Mouse (Mus musculus) adrenal gland, adult (tissue): ENCODE data around the gene Aebp2.
"Not testable (repeated sequence)": the region's sequence is repeated elsewhere in the genome, so short reads cannot be mapped to it uniquely, and the experiment has no call there.

Experiments
- DNase-seq, 2 experiments: peaks; one replicate each; pipeline ENCODE4 v3.0.0; 2022 to 2023; ENCODE audit warnings: low spot score in 1 of 2; ENCODE audit not compliant: inconsistent age in 2 of 2

Aebp2 gene

DNA sequence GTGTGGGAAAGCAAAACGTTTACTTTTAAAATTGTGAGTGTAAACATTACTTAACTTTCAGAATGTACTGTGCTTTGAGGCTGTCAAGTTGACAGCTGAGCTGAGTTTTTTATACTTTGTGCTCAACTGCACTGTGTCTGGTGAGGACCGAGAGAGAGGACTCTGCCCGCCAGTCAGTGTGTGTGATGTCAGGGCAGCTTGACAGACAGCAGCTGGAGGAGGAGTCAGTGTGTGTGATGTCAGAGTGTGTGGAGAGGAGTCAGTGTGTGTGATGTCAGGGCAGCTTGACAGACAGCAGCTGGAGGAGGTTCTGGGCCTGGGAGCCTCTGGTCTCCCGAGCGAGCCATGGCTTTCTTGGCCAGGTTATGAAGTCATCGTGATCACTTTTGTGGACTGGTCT lies 24.4 kb downstream of the Aebp2 start:
- DNase-seq = no peak

DNA sequence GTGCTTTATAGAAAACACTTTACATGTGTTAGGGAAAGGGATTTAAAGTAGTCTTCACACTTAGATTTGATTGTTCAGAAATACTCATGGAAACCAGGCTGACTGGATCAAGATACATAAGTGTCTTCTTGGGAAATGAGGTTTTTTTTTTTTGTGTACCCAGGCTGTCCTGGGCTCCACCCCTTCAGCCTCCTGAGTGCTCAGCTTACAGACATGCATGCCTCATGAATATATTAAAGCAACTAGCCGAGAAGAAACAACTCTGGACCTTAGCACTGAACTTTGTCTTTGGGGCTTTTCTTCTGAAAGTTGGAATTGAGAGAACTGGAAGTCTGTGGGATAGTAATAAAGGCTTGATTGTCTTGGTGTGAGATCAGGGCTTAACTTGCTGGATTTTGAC lies 27.3 kb downstream of the Aebp2 start:
- no peak for DNase-seq

DNA sequence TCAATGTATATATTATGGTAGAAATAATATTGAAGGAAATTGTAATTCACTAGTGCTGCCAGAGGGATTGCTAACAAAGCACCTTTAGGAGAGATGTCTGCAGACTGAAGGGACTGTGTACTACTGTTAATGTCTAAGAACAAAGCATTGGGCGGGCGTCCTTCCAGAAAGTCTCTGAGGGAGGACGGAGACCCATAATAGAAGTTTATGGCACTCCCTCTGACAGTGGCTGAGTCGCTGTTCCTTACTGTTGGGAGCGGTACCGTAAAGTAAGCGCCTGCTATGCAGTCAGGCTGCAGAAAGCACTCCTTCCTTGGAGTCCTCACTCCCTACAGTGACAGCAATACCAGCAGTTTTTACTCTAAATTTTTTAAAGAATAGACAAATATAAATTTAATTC lies 29.5 kb downstream of the Aebp2 start:
- DNase-seq = no peak

DNA sequence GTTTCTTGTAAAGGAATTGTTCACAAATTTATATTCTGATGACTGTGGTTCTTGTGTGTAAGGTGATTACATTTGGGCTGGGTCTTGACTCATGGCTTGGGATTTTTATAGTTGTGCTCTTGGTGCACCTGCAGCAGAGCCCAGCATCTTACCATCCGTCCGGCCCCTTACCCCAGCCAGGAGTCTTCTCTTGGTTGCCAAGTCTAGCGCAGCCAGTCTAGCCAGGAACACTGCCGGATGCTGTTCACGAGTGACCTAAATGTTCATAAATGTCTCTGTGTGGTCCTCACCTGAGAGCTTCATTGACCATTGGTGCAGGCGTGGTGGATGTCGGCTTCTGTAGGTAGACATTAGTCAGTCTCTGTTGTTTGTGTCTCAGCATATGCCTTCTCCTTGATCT lies 33.0 kb downstream of the Aebp2 start:
- no peak for DNase-seq

DNA sequence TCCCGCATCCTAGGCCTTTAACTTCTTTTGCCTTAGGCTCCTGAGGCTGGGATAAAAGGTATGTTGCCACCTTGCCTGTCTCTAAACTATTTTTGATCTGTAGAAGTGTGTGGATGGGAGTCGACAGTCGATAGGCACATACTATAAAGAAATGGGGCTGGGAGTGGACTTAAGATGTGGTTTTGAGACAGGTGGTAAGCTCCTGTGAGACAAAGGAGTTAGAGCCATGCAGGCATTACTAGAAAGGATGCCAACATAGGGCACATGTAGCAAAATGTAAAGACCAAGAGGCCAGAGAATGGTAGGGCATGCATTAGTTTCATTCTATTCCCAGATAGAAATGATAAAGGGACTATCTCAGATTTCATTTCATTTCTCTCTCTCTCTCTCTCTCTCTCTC lies 34.5 kb downstream of the Aebp2 start:
- DNase-seq = no peak

DNA sequence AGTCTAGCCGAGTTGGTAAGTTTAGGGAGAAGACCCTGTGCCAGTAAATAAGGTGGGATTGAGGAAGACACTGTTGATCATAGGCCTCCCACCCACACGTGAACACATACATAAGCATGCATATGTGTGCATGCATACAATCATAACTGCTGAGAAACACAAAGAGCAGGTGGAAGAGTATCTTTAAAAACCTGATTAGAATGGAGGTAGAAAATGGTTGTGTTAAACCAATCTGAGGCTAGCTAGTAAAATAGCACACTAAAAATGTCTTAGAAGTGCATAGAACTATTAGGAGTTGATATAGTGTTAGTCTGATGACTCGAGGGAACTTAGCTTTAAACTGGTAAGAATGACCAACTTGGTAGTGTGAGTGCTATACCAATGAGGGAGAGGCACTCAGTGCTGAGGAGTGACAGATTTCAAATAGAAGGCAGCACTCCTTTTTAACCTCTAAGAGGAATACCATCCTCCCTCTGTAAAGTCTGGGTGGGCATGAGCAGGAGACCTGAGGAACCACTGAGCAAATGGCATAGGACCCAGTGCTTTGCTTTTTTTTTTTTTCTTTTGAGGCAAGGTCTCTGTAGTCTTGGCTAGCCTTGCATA lies 35.6 kb downstream of the Aebp2 start:
- DNase-seq = no peak

DNA sequence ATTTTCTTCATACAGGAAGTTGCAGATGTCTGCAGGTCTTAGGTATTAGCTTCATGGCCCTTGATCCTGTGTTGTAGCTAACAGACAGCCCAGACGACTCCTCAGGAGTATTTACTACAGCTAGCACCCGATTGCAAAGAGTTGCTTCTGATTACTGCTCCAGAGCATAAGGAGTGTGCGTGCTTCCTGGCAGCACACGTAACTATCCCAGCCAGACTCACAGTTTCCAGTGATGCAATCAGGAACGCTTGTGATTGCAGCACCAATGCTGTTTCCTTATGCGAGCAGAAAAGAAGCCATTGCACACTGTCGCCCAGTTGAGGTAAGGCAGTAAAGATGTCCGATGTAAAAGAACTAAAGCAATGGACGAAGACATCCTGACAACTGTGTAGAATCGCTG lies 38.6 kb downstream of the Aebp2 start:
- DNase-seq = no peak

DNA sequence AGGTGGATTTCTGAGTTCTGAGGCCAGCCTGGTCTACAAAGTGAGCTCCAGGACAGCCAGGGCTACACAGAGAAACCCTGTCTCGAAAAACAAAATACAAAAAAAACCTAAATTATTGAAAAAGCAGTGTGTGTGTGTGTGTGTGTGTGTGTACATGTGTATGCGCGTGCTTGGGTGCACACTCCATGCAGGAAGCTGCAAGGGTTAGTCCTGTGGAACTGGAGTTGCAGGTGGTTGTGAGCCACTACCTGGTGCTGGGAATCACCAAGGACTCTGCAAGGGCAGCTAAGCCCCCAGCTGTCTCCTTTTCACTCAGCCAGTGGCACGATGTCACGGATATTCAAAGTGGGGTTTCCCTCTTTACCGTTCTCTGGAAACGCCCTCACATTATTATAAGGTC lies 39.3 kb downstream of the Aebp2 start:
- DNase-seq = no peak

DNA sequence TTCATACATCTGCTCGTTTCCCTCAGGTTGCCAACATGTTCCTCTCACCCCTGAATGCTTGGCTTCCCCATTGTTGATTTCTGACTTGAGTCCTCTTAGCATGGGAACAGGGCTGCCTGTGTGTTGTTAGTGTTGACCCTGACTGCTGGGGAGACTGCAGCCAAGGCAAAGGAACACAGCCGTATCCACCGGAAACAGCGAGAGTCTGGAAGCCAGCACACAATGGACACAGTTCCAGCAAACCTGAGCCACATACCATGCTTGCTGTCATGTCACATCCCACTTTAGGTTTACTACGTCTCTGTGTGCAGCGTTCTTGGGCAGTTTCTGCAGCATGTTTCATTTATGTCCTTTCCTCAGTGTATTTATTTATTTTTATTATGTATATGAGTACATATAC lies 39.8 kb downstream of the Aebp2 start:
- DNase-seq = no peak

DNA sequence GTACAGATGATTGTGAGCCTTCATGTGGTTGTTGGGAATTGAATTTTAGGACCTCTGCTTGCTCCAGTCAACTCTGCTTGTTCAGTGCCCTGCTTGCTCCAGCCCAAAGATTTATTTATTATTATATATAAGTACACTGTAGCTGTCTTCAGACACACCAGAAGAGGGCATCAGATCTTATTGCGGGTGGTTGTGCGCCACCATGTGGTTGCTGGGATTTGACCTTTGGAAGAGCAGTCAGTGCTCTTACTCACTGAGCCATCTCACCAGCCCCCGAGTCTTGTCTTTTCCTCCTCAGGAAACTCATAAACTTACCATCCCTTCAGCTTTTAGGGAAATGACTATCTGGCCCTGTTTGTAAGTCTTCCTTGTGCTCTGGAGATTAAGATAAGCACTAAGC lies 40.2 kb downstream of the Aebp2 start:
- not testable (repeated sequence) for DNase-seq

DNA sequence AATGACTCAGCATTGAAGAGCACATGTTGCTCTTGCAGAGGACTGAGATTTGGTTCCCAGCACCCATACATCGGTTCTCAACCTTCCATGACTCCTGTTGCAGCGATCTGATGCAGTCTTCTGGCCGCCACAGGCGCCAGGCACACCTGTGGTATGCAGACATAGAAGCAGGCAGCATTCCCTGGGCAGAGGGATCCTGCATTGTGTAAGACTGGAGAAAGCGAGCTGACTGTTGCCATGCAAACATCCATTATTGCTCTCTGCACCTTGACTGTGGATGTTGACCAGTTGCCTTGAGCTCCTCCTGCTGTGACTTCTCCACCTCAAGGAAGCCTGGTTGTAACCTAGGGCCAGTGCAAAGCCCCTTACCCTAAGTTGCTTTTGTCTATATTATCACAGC lies 42.1 kb downstream of the Aebp2 start:
- DNase-seq = no peak

DNA sequence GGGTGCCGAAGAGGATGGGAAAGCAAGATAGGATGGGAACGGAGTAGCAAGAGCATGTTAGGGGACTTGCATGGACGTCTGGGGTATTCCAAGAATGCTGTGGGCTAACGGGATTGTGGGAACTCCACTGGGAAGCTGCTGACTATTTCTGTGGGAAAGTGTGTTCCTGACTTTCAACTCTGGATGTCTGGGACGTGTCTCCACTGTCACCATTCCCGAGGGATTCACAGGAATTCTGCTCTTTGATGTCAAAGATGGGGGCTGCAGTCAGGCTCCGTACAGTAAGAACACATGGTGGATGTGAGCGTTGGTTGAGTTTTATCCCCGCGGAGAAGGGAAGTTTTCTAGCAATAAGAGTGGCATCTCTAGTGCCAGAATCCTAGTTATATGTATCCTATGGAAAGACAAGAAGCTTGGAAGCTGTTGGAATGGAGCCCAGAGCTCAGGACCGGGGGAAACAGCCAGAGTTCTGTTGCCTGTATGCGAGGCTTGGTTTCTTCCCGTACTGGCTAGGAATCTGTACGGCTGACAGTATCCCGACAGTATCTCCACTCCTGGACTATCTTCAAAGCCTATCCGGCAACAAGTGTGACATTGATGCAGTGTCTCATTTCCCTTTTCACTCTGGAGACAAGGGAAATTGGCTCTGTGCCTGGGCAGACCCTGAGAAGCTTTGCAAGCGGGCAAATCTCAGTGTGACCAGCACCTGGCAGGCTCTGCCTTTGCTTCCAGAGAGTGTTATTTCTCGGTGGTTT lies 44.2 kb downstream of the Aebp2 start:
- peak; percentile 47 to 77 for DNase-seq

DNA sequence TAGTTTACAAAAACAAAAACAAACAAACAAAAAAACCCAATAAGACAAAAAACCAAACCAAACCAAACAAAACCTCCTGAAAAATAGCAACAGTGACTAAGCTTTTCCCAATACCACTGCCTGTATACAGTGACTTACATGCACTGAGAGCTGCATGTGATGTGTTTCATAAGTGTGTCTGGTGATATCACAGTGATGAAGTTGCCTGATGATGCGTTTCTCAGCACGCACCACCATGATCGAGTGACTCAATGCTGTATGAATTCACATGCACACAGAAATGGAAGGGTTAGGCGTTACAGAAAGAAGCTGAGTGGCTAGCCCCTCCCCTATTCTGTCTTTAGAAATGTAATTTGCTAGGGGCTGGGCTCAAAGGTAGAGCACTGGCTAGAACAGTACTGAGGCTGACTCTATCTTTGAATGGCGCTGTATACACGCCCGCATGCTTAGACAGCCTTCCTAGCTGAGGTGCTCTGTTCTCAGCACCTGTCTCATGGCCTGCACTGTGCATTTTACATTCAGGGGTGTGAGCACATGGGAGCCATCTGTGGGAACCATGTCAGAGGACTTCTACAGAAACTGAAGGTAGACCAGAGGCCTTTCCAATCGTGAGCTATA lies 44.9 kb downstream of the Aebp2 start:
- no peak for DNase-seq

DNA sequence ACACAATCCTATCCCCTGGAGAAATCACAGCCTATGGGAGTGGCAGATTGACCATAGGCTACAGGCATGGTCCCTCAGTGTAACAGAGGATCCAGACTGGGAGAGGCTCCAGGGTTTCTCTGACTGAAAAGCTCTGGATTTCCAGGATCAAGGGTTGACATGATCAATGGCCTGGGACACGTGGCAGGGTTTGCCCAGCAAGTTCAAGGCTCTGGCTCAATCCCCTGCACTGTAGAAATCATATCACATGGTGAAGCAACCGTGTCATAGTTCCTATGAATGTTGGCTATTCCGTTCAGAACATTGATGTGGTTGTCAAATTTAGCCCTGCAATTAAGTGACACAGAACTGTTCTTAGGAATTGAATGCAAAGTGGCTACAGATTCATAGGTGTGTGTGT lies 52.0 kb downstream of the Aebp2 start:
- DNase-seq = peak; percentile 33 to 86

DNA sequence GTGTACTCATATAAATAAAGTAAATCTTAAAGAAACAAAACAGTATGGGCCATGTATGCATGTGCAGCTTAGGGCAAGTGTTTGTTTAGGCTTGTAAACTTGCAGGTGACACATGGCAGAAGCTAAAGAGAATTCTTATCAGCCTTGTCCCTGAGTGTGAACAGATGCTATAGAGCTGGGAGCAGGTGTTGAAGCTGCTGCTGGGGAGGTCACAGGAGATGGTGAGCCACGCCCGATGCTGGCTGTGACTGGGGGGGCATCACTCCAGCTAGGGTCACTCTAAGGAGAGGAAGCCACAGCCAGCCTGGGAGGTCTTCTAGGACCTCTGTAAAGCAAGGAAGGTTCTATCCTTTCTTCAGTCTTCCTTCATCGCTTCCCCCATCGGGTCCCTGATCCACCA lies 53.6 kb downstream of the Aebp2 start:
- DNase-seq = no peak

DNA sequence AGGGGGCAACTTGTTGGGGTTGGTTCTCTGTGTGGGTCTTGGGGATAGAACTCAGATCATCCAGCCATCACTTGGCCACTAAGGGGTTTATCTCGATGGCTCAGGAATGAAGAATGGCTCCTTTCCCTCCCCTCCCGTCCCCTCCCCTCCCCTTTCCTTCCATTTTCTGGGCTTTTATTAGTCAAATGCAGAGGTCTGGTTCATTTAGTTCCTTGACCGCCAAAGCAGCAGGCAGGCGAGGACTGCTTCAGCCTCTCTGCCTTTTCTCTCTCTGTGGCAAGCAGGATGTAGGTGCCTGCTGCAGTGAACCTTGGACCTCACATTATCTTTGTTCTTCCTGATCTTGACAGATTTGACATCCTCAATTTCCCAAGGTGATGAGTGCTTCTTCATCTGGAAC lies 54.6 kb downstream of the Aebp2 start:
- no peak for DNase-seq

DNA sequence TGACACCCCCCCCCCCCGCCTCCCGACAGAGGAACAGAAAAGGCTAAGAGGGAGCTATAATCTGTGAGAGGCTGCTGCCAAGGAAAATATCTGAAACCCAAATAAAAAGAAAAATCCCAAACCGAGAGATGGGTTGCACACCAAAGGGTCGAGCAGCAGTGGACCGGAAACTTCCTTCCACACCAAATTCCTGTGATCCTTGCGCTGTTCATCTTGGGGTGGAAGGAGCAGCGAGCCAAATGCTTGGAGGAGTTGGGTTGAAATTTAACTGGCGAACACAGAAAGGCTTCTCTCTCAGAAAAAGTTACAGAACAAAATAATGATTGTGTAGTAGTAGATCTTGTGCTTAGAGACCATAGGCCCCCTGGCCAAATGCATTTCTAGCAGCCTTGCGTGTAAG lies 55.5 kb downstream of the Aebp2 start:
- no peak for DNase-seq

DNA sequence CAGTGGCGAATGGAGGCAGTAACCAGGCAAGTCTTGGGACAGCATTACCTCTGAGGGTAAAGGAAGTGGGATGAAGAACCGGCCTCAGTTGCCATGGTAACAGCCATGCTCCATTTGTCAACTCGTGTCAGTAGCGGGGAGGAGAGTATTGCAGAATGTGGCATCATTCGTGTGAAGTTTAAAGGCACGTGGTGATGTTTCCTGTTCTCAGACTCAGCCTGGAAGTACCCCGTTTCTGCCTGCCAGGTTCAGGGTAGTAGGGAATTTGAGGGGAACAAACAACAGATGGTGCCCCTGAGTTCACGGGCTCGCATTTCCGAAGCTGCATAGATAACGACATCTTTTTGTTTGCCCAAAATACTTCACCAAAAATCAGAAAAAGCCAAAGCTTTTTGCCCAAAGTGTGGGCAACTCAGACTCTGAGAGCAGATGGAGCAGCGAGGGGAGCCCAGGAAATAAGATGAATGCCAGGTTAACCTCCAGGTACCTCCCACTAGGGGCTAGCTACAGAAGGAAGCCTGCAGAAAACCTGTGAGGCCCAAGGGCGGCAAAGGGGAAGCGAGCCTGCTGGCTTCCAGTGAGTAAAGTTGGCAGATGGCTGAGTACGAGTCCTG lies 56.3 kb downstream of the Aebp2 start:
- DNase-seq = no peak

DNA sequence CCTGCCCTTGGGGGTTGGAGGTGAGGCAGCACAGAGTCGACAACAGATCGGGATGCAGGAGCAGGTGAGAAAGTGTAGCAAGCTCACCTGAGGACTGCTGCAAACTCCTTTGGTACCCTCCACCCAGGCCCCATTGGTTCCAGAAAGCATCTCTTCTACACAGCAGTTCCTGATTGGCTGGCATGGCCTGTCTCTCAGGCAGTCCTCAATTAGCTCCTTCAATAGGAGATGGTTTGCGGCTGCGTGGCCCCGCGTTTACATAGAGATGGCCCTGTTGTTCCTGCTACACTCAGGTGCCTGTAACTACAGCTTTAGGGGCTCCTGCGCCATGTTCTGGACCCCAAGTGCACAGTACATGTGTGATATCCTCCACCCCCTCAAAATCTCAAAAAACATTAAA lies 58.2 kb downstream of the Aebp2 start:
- DNase-seq = no peak

DNA sequence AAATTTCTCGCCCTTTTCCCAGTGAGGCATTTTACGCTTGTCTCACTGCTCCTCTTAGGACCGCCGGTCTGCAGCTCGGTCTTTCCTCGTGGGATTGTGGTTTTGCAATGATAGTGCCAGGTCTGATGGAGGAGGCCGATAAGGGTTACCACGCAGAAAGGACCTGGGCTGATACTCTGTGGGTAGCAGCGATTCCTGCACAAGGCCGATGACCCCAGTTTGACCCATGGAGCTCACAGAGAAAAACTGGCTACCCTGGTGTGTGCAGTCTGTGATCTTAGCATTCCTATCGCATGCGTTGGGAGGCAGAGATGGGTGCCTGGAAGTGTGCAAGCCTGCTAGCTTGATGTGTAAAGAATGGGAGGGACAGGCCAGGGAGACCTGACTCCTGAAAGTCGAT lies 60.4 kb downstream of the Aebp2 start:
- no peak for DNase-seq

DNA sequence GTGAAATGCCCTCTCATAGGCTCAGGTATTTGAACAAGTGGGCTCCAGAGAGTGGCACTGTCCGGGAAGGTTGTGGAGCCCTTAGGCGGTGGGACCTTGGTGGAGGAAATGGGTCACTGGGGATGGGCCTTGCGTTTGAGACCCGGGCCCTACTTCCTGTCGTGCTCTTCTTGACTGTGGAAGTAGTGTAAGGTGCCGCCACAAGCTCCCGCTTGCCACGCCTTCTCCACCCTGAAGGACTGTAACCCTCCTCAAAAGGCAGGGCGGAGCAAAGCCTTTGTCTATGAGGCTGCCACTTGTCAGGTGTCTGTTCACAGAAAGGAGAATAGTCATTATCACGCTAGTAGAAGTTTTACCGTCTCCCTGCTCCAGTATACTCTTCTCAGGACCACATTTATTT lies 61.9 kb downstream of the Aebp2 start:
- no peak for DNase-seq
